Mouse (Mus musculus) frontal cortex, postnatal 14 days (tissue): ENCODE data around the gene Pgls.

Experiments
- DNase-seq, 2 experiments: peaks; one replicate each; pipeline ENCODE4 v3.0.0; 2022; ENCODE audit warnings: low spot score in 2 of 2

Gene Pgls

GRCm38 (mm10) chr8:71637149-71638095, 45.4 kb downstream of the Pgls start:
- DNase-seq = no peak

- no peak for DNase-seq
Measured at GRCm38 (mm10) chr8:71638321-71638720, 46.3 kb downstream of the Pgls start.

GRCm38 (mm10) chr8:71639318-71639717, 47.3 kb downstream of the Pgls start:
- DNase-seq = no peak

GRCm38 (mm10) chr8:71645510-71645909, 53.5 kb downstream of the Pgls start:
- no peak for DNase-seq
